Mouse (Mus musculus) cerebellum, adult 11 months (tissue): Measurements from ENCODE around the gene Rwdd3.

Experiments used
- DNase-seq: peaks from one replicate; pipeline ENCODE4 v3.0.0; 2022

The Rwdd3 gene

DNA sequence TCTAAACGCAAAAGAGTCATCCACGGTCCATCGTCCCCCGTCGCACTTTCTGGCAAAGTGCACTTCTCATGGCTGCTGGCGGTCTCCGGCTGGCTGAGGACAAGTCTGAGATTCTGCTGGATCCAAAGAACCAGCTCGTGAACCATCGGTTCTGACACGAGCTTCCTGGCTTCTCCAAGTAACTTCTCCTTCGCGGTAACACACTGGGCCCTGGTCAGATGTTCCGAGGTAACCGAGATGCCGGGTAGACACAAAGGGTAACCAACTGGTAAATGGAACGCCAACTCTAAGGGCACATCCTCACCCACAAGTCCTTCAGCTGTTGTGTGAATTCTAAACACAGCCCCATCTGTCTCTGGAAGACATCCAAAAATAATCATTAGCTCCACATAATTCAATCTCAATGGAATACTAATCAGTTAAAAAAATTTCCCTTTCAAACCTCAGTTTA, 12.6 kb downstream of the Rwdd3 start:
- DNase-seq = peak; percentile 41

GRCm38 (mm10) chr3:121157546-121158330, 13.8 kb downstream of the Rwdd3 start:
- DNase-seq = no peak

- no peak for DNase-seq
Measured at GRCm38 (mm10) chr3:121156451-121157186, 14.9 kb downstream of the Rwdd3 start.

DNA sequence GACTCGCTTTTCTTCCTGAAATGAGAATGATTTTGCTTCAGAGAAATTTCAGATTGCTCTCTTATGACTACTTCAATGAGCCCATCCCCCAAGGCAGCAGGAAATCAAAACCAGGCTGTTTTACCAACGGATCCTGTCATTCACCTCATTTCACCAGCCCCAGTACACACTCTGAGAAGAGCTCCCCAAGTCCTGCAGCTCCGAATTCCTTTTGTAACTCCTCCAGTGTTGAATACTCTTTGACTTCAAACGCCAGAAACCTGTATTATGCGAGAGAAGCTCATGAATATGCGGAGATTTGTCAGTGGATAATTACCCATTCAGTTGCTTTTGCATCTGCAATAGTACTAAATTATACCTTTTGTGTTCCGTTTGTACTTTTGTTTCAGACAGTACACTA, 15.5 kb downstream of the Rwdd3 start:
- no peak for DNase-seq

DNA sequence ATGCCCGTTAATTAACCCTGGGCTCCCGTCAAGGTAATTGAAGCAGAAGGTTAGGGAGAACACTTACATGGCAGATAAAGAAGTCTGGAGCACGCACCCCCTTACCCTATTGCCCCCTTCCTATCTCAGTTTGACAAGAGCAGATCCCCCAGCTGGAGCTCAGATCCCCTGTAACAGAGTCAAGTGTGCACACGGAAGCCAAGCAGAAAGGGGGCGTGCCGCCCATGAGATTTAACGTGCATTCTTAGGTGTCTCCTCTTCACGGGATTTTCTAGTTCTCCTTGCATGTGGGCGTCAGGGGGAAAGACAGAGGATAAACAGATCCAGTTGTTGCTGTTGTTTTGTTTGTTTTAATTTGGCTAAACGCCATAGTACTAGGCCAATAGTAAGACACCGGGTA, 37.6 kb downstream of the Rwdd3 start:
- no peak for DNase-seq

DNA sequence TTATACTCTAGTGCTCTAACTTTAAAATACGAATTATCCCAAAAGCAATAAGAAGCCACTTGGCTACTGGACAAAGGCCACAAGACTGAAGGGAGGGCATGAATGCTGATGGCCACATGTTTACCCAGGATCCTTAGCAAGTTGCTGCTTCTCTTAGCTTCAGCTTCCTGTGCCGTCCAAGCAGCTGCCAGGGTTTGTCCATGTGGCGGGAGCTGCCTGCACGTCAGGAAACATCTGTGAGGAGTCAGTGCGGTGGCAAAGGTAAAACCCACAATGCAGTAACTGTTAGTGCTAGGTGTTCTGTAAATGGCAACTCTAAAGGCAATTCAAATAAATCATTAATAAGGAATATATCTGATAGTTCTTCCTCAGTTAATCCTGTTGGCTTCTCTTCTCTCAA, 38.5 kb downstream of the Rwdd3 start:
- DNase-seq = no peak

GRCm38 (mm10) chr3:121127171-121127570, 44.3 kb downstream of the Rwdd3 start:
- DNase-seq = no peak

DNA sequence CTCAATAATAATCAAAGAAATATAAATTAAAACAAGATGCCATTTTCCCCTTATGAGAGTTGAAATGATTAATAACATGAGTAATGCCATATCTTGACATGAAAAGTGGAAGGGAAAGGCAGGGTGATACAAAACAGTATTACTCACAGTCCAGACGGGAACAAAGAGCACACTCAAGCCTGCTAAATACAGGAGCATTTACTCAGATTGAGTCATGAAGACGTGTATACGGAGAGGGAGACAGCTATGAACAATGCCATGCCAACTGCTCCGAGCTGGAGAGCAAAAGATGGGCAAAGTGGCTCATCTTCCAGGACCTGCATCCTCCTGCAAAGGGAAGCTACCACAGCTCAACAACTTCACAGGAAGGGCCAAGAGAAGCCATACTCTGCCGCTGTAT, 45.0 kb downstream of the Rwdd3 start:
- DNase-seq = no peak

GRCm38 (mm10) chr3:121121072-121121471, 50.4 kb downstream of the Rwdd3 start:
- no peak for DNase-seq

DNA sequence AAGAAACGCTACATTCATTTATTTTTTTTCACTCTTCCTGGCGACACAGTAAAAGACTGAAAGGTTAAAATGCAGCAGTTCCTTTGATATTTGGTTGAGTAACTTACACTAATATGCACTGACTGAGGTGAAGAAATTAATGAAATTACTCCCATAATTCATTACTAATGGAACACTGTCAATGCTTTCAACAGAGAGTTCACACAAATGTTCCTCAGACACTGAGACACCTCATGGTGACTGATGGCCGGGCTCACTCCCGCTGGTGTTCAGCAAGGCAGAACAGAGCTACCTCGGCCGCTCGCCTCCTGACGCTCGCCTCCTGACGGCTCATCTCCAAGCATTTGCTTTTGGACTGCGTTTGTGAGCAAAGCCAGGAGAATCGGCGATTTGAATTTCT, 54.9 kb downstream of the Rwdd3 start:
- no peak for DNase-seq

DNA sequence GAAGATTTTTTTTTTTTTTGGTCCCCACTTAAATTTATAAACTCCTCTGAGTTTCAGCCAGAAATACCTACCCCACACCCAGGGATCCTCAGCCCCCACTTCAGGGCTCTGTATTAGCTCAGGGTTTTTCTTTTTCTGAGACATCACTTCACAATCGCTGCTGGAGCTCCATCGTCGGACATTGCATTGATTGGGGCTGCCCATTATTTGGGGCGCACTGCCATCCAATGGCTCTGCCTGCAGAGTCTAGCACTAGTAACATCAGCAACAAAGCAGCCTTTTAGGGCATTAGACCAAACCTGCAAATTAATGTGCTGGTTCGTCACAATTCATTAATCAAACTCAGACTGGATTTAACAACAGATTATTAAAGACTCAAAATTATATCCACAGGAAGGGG, 55.4 kb downstream of the Rwdd3 start:
- DNase-seq = no peak

GRCm38 (mm10) chr3:121111068-121111467, 60.4 kb downstream of the Rwdd3 start:
- no peak for DNase-seq

DNA sequence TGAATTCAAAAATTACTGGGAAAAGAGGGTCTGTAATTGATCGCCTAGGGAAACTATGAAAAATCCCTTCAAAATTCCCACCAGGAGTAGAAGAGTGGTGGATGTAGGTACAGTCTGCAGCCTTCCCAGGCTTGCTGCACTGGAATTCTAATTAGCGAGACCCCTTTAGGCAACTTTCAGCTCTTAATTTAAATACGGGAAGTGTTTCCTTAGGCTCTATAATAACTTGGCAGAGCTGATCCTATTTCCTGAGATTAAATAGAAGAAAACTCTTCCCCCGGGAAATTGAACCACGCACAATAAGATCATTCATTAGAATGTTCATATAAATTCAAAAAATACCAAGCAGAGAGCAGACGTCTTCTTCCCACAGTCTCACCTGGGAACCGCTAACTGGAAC, 61.1 kb downstream of the Rwdd3 start:
- no peak for DNase-seq

GRCm38 (mm10) chr3:121107481-121107880, 64.0 kb downstream of the Rwdd3 start:
- no peak for DNase-seq

- DNase-seq = no peak
Measured at GRCm38 (mm10) chr3:121105408-121105708, 66.1 kb downstream of the Rwdd3 start.
